Mouse (Mus musculus) embryonic fibroblast, embryonic 13.5 days (primary cell): ENCODE data around the gene Zfand6.

Source experiments
- CTCF ChIP-seq: IDR thresholded peaks from 2 replicates; pipeline ENCODE4 v1.5.1; 2011; ENCODE audit warnings: mild to moderate bottlenecking, control low read depth, low read length, moderate library complexity, borderline replicate concordance; ENCODE audit not compliant: insufficient read depth
- POLR2A ChIP-seq: IDR thresholded peaks from 2 replicates; pipeline ENCODE4 v1.6.1; 2011; ENCODE audit warnings: low read depth, mild to moderate bottlenecking, control low read depth, low read length, moderate library complexity

DNA sequence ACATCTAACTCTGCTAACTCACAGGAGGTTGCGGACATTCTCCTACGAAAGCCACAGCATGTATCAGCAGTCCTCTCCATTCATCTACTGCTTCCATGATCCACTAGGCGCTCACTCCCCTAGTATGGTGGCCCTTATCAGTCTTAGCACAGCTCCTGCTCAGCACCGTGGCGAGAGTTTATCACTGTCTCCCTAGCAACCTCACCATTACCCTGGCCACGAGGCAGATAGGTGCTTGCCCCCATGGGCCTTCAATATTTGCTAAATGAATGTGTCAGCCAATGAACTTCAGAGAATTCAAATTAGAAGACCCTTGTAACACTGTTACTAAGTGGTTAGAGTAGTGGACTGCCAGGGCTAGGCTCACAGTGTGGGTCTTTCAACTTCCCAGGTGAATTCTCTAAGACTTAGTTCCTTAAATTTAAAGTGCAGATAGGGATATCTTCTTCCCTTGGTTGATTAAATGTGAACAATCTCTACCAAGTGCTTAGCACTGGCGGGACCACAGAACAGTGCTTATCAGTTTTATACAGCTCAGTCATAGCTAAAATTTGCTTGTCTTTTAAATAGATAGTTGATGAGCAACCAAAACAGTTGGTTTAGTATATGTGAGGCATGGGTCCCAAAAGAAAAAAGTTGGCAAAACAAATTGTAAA is 33.2 kb upstream of the Zfand6 start:
- no peak for TF ChIP-seq POLR2A
- no peak for TF ChIP-seq CTCF
